Mouse (Mus musculus): ENCODE data around the gene Ints13.
A peak's percentile ranks its signal among the peaks of the same experiment; 100 is the strongest.

Ints13 gene

GRCm38 (mm10) chr6:146538661-146539060, 39.0 kb downstream of the Ints13 start:
- DNase-seq (ENCODE audit: low spot score), result no peak

GRCm38 (mm10) chr6:146538071-146538470, 39.6 kb downstream of the Ints13 start:
- DNase-seq (ENCODE audit: low spot score), result no peak

- DNase-seq (ENCODE audit: low spot score), result no peak
Observed at GRCm38 (mm10) chr6:146537111-146537510, 40.5 kb downstream of the Ints13 start.

- no peak for DNase-seq (ENCODE audit: low spot score)
Observed at GRCm38 (mm10) chr6:146535501-146535900, 42.1 kb downstream of the Ints13 start.

- DNase-seq (ENCODE audit: low spot score), result no peak
Observed at GRCm38 (mm10) chr6:146533146-146533545, 44.5 kb downstream of the Ints13 start.

GRCm38 (mm10) chr6:146530769-146531168, 46.9 kb downstream of the Ints13 start:
- DNase-seq (ENCODE audit: low spot score), result no peak

- DNase-seq (ENCODE audit: low spot score), result no peak
Observed at GRCm38 (mm10) chr6:146530363-146530762, 47.3 kb downstream of the Ints13 start.

GRCm38 (mm10) chr6:146527537-146527936, 50.1 kb downstream of the Ints13 start:
- no peak for DNase-seq (ENCODE audit: low spot score)

GRCm38 (mm10) chr6:146525500-146525899, 52.1 kb downstream of the Ints13 start:
- no peak for DNase-seq (ENCODE audit: low spot score)

- DNase-seq (ENCODE audit: low spot score), result no peak
Observed at GRCm38 (mm10) chr6:146521456-146522245, 56.0 kb downstream of the Ints13 start.

- no peak for DNase-seq (ENCODE audit: low spot score)
Observed at GRCm38 (mm10) chr6:146519019-146519418, 58.6 kb downstream of the Ints13 start.

- DNase-seq (ENCODE audit: low spot score), result no peak
Observed at GRCm38 (mm10) chr6:146515936-146516335, 61.7 kb downstream of the Ints13 start.

GRCm38 (mm10) chr6:146514531-146514948, 63.1 kb downstream of the Ints13 start:
- no peak for DNase-seq (ENCODE audit: low spot score)

- no peak for DNase-seq (ENCODE audit: low spot score)
Observed at GRCm38 (mm10) chr6:146513899-146514298, 63.7 kb downstream of the Ints13 start.

GRCm38 (mm10) chr6:146513384-146513783, 64.3 kb downstream of the Ints13 start:
- no peak for DNase-seq (ENCODE audit: low spot score)

- no peak for DNase-seq (ENCODE audit: low spot score)
Observed at GRCm38 (mm10) chr6:146511511-146511910, 66.1 kb downstream of the Ints13 start.

- peak; percentile 21 for DNase-seq (ENCODE audit: low spot score)
Observed at GRCm38 (mm10) chr6:146509891-146510290, 67.7 kb downstream of the Ints13 start.

- DNase-seq (ENCODE audit: low spot score), result no peak
Observed at GRCm38 (mm10) chr6:146504459-146504858, 73.2 kb downstream of the Ints13 start.

GRCm38 (mm10) chr6:146502856-146503255, 74.8 kb downstream of the Ints13 start:
- no peak for DNase-seq (ENCODE audit: low spot score)

GRCm38 (mm10) chr6:146501866-146502804, 75.5 kb downstream of the Ints13 start, which contains the start of gene Itpr2:
Gene Itpr2, minus strand, starts transcription at chr6:146502223.
- peak; percentile 93 for DNase-seq (ENCODE audit: low spot score)

GRCm38 (mm10) chr6:146501316-146501865, 76.2 kb downstream of the Ints13 start:
- peak; percentile 49 for DNase-seq (ENCODE audit: low spot score)

- no peak for DNase-seq (ENCODE audit: low spot score)
Observed at GRCm38 (mm10) chr6:146500771-146501170, 76.9 kb downstream of the Ints13 start.
